Mouse (Mus musculus) lung, embryonic 16.5 days (tissue): Measurements from ENCODE around the gene Hsp90ab1. TPM values are rescaled to one million over a fixed set of nuclear protein-coding genes. Genes with fewer than 3 reads are reported as not detected.

ENCODE experiments used
- ATAC-seq: fragments of 200-750 bp; cut with Nextera tagmentation; 2 replicates; pipeline ENCODE4 v1.8.0; 2017; ENCODE audit warnings: low read depth, mild to moderate bottlenecking, moderate library complexity
- H3K27ac ChIP-seq: fragments of 300-500 bp; sonication (generic); 2 replicates; pipeline ENCODE4 v1.5.1; 2014; ENCODE audit warnings: mild to moderate bottlenecking, control low read depth, low read length
- H3K27me3 ChIP-seq: fragments of 300-500 bp; sonication (generic); 2 replicates; pipeline ENCODE4 v1.6.1; 2014; ENCODE audit warnings: low read depth, low read length, mixed read lengths; ENCODE audit not compliant: control insufficient read depth, insufficient read depth
- H3K36me3 ChIP-seq: fragments of 300-500 bp; sonication (generic); 2 replicates; pipeline ENCODE4 v1.6.1; 2014; ENCODE audit warnings: low read length; ENCODE audit not compliant: control insufficient read depth, insufficient read depth
- H3K4me1 ChIP-seq: fragments of 300-500 bp; sonication (generic); replicated peaks from 2 replicates; pipeline ENCODE4 v1.6.1; 2014; ENCODE audit warnings: low read length, mixed read lengths; ENCODE audit not compliant: control insufficient read depth, insufficient read depth
- H3K4me2 ChIP-seq: fragments of 300-500 bp; sonication (generic); 2 replicates; pipeline ENCODE4 v1.6.1; 2014; ENCODE audit warnings: low read depth, low read length, control low read depth
- H3K4me3 ChIP-seq: fragments of 300-500 bp; sonication (generic); 2 replicates; pipeline ENCODE4 v1.5.1; 2014; ENCODE audit warnings: mild to moderate bottlenecking, low read length, control low read depth
- H3K9ac ChIP-seq: fragments of 300-500 bp; sonication (generic); 2 replicates; pipeline ENCODE4 v1.6.1; 2014; ENCODE audit warnings: low read length, control low read depth
- H3K9me3 ChIP-seq: fragments of 300-500 bp; sonication (generic); 2 replicates; pipeline ENCODE4 v1.6.1; 2016; ENCODE audit warnings: low read length; ENCODE audit not compliant: control insufficient read depth
- WGBS: fragments of 180-500 bp; shearing (Covaris S2); extraction: QIAGEN DNeasy Blood & Tissue Kit; methylation state at CpG from one replicate; pipeline ENCODE4 v1.1.7; 2014; 5-methylcytosine and 5-hydroxymethylcytosine counted together
- polyA plus RNA-seq: library from polyadenylated mRNA; unstranded; fragments of >200 nt; fragmentation: Nextera tagmentation; extraction: Ambion mirVana; gene quantifications from 2 replicates; pipeline ENCODE4 v1.2.1, GENCODE M21; 2015

Hsp90ab1 gene
- polyA plus RNA-seq, 1 experiment from 2014 or later: 1,506 TPM

DNA sequence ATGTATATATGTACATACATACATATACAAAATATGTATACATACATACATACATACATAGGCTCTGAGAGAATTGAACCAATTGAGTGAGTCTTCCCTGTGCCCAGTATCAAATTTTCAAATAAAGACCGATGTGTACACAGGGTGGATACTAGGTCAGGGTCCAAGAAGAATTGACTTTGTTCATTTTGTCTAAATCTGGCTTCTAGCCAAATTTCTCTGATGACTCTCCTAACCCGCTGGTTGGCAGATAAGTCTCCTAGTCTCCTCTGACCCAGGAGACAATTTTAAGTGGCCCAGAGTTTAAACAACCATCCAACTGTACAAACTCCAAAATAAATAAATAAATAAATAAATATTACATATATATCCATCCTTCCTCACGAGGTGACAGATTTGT lies 25.8 kb upstream of the Hsp90ab1 start:
- Histone ChIP-seq H3K9ac (peak overlapping the region; percentile 61; the same call in 1 of the 2 replicates), H3K27ac (no peak overlapping the region), H3K4me2 (peak overlapping the region; percentile 71), H3K27me3 (0 out of 2 replicates have a peak, but pooled peaks cover 2% of the 10 kb centered on the region), H3K4me1 (peaks cover 37% of the 10 kb centered on the region), H3K9me3 (no peaks in the 10 kb centered on the region), H3K4me3 (peak overlapping the region; percentile 44), H3K36me3 (no peaks in the 10 kb centered on the region)
- ATAC-seq: no peak
- WGBS: 29% methylated on average over 3 of the region's 3 CpGs

DNA sequence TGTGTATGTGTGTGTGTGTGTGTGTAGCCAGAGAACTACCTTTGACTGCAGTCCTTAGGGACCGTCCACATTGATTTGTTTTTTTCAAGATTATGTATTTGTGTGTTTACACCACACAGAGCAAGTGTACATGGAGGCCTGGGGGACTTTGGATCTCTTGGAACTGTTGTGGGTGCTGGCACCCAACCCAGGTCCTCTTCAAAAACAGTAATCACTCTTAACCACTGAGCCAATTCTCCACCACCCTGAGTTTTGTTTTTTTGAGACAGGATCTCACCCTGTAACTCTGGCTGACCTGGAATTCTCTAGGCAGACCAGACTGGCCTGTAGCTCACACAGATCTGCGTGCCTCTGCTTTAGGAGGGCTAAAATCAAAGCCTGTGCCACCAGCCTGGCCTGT lies 25.3 kb upstream of the Hsp90ab1 start:
- Histone ChIP-seq H3K4me1 (peaks cover 39% of the 10 kb centered on the region), H3K9ac (no peak overlapping the region), H3K4me2 (no peak overlapping the region), H3K9me3 (no peaks in the 10 kb centered on the region), H3K4me3 (no peak overlapping the region), H3K27ac (no peak overlapping the region), H3K36me3 (no peaks in the 10 kb centered on the region), H3K27me3 (0 out of 2 replicates have a peak, but pooled peaks cover 2% of the 10 kb centered on the region)
- no peak for ATAC-seq
- 89% methylated on average over 2 of the region's 2 CpGs for WGBS

DNA sequence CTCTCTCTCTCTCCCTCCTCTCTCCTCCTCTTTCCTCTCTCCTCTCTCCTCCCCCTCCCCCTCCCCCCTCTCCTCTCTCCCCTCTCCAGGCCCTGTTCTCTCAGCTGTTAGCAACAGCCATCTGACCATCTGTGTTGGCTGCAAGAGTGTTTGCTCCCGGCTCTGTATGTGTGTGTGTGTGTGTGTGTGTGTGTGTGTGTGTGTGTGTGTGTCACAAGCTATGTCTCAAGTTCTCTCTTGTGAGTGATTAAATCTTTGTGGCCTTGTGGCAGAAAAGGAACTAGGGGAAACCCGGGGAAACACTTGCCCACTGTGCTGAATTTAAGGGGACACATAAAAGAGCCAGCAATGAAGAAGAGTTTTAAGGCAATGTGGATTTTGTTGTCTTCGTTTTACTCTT lies 24.7 kb upstream of the Hsp90ab1 start:
- H3K27ac ChIP-seq: no peak overlapping the region
- no peaks in the 10 kb centered on the region for H3K36me3 ChIP-seq
- H3K9ac ChIP-seq: no peak overlapping the region
- H3K4me2 ChIP-seq: no peak overlapping the region
- H3K4me1 ChIP-seq: peaks cover 45% of the 10 kb centered on the region
- ATAC-seq: peak; percentile 27; the same call in 1 of the 2 replicates
- no peak overlapping the region for H3K4me3 ChIP-seq
- 0 out of 2 replicates have a peak, but pooled peaks cover 2% of the 10 kb centered on the region for H3K27me3 ChIP-seq
- no peaks in the 10 kb centered on the region for H3K9me3 ChIP-seq
- WGBS: 27% methylated on average over 3 of the region's 3 CpGs

DNA sequence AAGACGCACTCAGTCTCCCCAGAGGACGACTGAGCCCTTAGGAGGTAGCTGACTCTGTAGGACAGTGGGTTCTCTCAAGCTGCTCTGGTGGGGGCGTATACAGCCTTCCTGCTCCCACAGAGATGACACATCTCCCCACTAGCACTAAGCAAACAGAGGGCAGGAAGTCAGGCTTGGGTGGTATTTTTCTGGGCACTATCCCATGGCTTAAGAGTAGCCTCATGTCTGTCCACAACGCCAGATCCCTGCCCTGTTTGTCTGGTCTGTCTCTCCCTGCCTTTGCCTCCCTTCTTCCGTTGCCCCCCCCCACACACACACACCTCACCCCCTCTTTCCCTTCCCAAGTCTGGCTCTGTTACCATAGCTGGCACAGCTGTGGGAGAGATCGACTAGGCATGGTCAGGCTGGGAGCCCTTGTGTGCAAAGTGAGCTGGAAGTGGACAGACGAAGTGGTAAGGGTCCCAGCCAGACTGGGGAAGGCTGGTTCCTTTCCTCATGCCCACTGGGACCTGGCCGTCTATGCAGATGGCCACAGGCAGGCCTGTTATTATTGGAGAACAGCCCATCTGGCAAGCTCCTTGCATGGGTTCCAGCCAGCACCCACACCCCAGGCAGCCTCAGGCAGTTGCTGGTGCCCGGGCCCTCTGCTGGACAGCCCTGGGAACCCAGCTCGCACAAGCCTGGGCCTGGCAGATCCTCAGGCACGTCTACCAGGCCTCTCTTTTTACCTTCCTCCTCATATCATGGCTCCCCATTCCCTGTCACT lies 23.7 kb upstream of the Hsp90ab1 start:
- Histone ChIP-seq H3K9me3 (no peaks in the 10 kb centered on the region), H3K27me3 (no peaks in the 10 kb centered on the region), H3K4me2 (no peak overlapping the region), H3K36me3 (no peaks in the 10 kb centered on the region), H3K4me1 (peaks cover 53% of the 10 kb centered on the region), H3K4me3 (no peak overlapping the region), H3K9ac (no peak overlapping the region), H3K27ac (peak overlapping the region; percentile 15; the same call in 1 of the 2 replicates)
- WGBS: 36% methylated on average over 11 of the region's 11 CpGs
- peak; percentile 44 for ATAC-seq

DNA sequence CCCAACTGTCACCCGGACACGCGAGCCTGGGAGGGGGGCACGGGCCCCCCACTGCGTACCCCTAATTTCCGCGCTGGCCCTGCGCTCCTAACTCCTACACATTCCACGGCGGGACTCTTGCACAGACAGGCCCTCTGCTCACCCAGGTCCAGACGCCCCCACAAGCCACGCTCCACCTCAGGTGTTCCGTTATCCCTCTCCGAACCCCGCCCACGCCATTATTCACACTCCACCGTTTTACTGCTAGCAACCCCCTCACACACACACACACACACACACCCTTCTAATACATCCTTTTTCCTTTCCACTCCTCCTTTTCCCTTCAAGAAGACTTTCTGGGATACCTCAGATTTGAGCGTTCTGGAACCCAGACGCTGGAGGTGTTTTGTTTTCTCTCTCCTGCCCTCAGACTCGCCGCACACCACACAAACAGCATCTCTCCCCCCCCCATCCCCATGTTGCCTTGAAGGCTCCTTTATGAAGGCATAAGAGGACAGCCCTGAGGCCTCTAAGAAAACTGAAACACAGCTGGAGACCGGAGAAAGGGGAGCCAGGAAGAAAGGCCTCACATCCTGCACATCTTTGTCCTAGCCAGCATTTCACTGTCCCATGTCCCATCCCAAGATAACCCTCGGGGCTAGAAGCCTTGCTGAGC lies 22.8 kb upstream of the Hsp90ab1 start:
- H3K4me3 ChIP-seq: peak overlapping the region; percentile 73
- H3K4me2 ChIP-seq: peak overlapping the region; percentile 99
- peaks cover 55% of the 10 kb centered on the region for H3K4me1 ChIP-seq
- ATAC-seq: peak; percentile 16
- H3K9ac ChIP-seq: peak overlapping the region; percentile 85
- no peaks in the 10 kb centered on the region for H3K36me3 ChIP-seq
- no peaks in the 10 kb centered on the region for H3K9me3 ChIP-seq
- H3K27ac ChIP-seq: peak overlapping the region; percentile 15; the same call in 1 of the 2 replicates
- WGBS: 11% methylated on average over 23 of the region's 23 CpGs
- no peaks in the 10 kb centered on the region for H3K27me3 ChIP-seq

DNA sequence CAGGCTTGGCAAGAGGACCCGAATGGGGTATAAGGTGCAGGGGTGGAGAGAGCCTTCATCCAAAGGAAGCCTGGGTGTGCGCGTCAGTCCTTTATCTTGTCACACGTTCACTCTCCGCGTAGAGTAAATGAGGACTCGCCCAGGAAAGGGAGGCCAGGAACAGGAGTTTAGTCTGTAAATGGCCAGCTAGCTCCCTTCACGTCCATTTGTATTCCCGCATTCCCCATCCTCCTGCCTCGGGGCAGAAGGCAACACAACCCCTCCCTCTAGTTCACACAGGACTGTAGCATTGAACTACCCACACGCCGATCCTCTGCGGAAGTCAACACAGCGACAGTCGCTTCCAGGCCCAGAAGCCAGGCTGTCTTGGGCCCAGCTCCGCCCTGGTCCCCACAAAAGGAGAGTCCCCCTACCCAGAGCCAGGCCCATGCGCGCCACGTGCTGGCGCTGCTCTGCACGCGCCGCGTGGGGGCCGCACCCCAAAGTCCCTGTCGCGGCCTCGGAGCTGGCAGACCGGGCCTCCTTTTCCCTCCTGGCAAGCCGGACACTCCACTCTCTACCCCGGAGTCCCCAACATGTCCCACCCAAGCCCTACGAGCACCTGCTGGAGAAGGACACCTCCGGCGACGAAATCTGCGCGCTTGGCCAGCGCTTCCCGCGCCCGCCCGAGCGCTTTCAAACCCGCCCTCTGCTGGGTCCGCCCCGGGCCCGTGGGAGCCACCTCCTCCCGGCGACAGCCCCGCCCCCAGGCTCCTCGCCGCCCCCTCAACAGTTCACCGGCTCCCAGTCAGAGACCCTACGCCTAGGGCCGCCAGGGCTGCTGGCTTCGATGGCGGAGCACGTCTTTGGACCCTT lies 22.0 kb upstream of the Hsp90ab1 start:
- H3K27me3 ChIP-seq: no peaks in the 10 kb centered on the region
- peak; percentile 80 for ATAC-seq
- WGBS: under 1% methylated on average over 57 of the region's 58 CpGs

DNA sequence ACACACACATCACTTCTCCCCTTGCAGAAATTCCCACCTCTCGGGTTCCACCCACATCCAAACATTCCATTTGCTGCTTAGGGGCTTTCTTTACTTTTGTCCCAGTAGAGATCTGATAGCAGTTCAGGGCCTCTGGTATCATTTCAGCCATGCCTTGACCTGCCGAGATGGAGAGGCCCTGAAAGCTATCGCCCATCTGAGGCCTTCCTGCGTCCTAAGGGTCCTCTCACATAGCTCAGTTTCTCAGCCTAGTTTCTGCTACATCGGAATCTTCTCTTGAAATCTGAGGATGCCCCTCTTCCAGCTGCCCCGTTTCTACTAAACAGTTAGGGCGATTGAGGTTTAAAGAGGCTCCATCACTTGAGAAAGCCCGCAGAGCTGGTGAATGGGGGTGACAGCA lies 21.1 kb upstream of the Hsp90ab1 start:
- Histone ChIP-seq H3K9me3 (no peaks in the 10 kb centered on the region), H3K4me1 (peaks cover 50% of the 10 kb centered on the region), H3K27me3 (no peaks in the 10 kb centered on the region), H3K4me2 (peak overlapping the region; percentile 99), H3K36me3 (no peaks in the 10 kb centered on the region), H3K27ac (no peak overlapping the region), H3K4me3 (peak overlapping the region; percentile 73), H3K9ac (peak overlapping the region; percentile 85)
- 43% methylated on average over 8 of the region's 8 CpGs for WGBS
- ATAC-seq: no peak

More for the DNA sequence above, 22.0 kb upstream of the Hsp90ab1 start:
- no peaks in the 10 kb centered on the region for H3K36me3 ChIP-seq
- H3K9me3 ChIP-seq: no peaks in the 10 kb centered on the region
- peaks cover 56% of the 10 kb centered on the region for H3K4me1 ChIP-seq
- H3K9ac ChIP-seq: peak overlapping the region; percentile 85
- no peak overlapping the region; the same call in 1 of the 2 replicates for H3K27ac ChIP-seq
- peak overlapping the region; percentile 73 for H3K4me3 ChIP-seq
- H3K4me2 ChIP-seq: peak overlapping the region; percentile 99

DNA sequence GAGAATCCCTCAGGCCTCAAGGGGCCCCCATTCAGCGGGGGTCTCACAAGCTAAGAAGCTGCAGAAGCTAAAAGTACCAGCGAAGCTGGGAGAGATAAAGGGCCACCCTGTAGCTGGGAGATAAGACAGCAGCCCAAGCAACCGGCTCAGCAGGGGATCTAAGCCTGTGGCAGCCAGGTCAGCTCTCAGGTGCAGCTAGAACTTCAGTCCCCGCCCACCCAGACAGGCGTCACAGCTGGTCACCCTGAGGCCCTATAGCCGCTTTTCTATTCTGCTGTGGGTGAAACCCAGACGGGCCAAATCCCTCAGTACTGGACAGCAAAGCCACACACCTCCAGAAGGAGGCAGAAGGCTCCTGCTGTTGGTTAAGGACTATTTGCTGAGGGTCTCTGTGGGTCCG lies 20.4 kb upstream of the Hsp90ab1 start:
- no peak for ATAC-seq
- no peak overlapping the region for H3K27ac ChIP-seq

More for the DNA sequence above, 20.4 kb upstream of the Hsp90ab1 start:
- peak overlapping the region; percentile 31 for H3K4me2 ChIP-seq
- no peaks in the 10 kb centered on the region for H3K36me3 ChIP-seq
- WGBS: 31% methylated on average over 8 of the region's 8 CpGs
- H3K9ac ChIP-seq: peak overlapping the region; percentile 17; the same call in 1 of the 2 replicates
- H3K4me1 ChIP-seq: peaks cover 46% of the 10 kb centered on the region
- H3K27me3 ChIP-seq: no peaks in the 10 kb centered on the region
- H3K9me3 ChIP-seq: no peaks in the 10 kb centered on the region
- H3K4me3 ChIP-seq: no peak overlapping the region
